Mouse (Mus musculus) liver, postnatal 0 days (tissue): ENCODE data around the gene Esm1. TPM values are rescaled to one million over a fixed set of nuclear protein-coding genes. Genes with fewer than 3 reads are reported as not detected.

Experiments
- ATAC-seq: fragments of 200-750 bp; cut with Nextera tagmentation; 2 replicates; pipeline ENCODE4 v1.8.0; 2017; ENCODE audit warnings: mild to moderate bottlenecking, moderate library complexity
- DNase-seq: peaks from one replicate; pipeline ENCODE4 v3.0.0-alpha.2; 2016
- H3K27ac ChIP-seq: fragments of 300-500 bp; sonication (generic); 2 replicates; pipeline ENCODE4 v1.5.1; 2014; ENCODE audit warnings: antibody characterized with exemption, moderate library complexity, mild to moderate bottlenecking, low read depth
- H3K27me3 ChIP-seq: fragments of 300-500 bp; sonication (generic); 2 replicates; pipeline ENCODE4 v1.6.1; 2014; ENCODE audit warnings: low read length, control low read depth, mixed read lengths; ENCODE audit not compliant: insufficient read depth
- H3K36me3 ChIP-seq: fragments of 300-500 bp; sonication (generic); replicated peaks from 2 replicates; pipeline ENCODE4 v1.6.1; 2014; ENCODE audit warnings: mild to moderate bottlenecking, control low read depth, low read length, moderate library complexity, mixed read lengths; ENCODE audit not compliant: insufficient read depth
- H3K4me1 ChIP-seq: fragments of 300-500 bp; sonication (generic); 2 replicates; pipeline ENCODE4 v1.6.1; 2014; ENCODE audit warnings: antibody characterized with exemption, mild to moderate bottlenecking, control low read depth; ENCODE audit not compliant: insufficient read depth
- H3K4me2 ChIP-seq: fragments of 300-500 bp; sonication (generic); 2 replicates; pipeline ENCODE4 v1.6.1; 2014; ENCODE audit warnings: low read depth, mild to moderate bottlenecking, low read length, moderate library complexity, mixed read lengths
- H3K4me3 ChIP-seq: fragments of 300-500 bp; sonication (generic); 2 replicates; pipeline ENCODE4 v1.5.1; 2014; ENCODE audit warnings: low read depth, low read length
- H3K9ac ChIP-seq: fragments of 300-500 bp; sonication (generic); replicated peaks from 2 replicates; pipeline ENCODE4 v1.6.1; 2014; ENCODE audit warnings: mild to moderate bottlenecking, moderate library complexity
- H3K9me3 ChIP-seq: fragments of 300-500 bp; sonication (generic); 2 replicates; pipeline ENCODE4 v1.6.1; 2016; ENCODE audit warnings: mild to moderate bottlenecking, control low read depth, low read length, mixed read lengths
- CTCF ChIP-seq: sonication (generic); IDR thresholded peaks from 2 replicates; pipeline ENCODE4 v1.5.1; 2016; ENCODE audit warnings: antibody characterized with exemption, low read depth
- EP300 ChIP-seq: IDR thresholded peaks from 2 replicates; pipeline ENCODE4 v1.6.1; 2016; ENCODE audit warnings: antibody characterized with exemption, low read depth, mild to moderate bottlenecking
- WGBS: fragments of 180-500 bp; shearing (Covaris S2); extraction: QIAGEN DNeasy Blood & Tissue Kit; methylation state at CpG from one replicate; pipeline ENCODE4 v1.1.7; 2014; ENCODE audit not compliant: insufficient replicate concordance; 5-methylcytosine and 5-hydroxymethylcytosine counted together
- polyA plus RNA-seq: library from polyadenylated mRNA; unstranded; fragments of >200 nt; fragmentation: Nextera tagmentation; extraction: Ambion mirVana; gene quantifications from 2 replicates; pipeline ENCODE4 v1.2.1, GENCODE M21; 2015

The Esm1 gene
- polyA plus RNA-seq, 1 experiment from 2014 or later = 1.2 TPM

DNA sequence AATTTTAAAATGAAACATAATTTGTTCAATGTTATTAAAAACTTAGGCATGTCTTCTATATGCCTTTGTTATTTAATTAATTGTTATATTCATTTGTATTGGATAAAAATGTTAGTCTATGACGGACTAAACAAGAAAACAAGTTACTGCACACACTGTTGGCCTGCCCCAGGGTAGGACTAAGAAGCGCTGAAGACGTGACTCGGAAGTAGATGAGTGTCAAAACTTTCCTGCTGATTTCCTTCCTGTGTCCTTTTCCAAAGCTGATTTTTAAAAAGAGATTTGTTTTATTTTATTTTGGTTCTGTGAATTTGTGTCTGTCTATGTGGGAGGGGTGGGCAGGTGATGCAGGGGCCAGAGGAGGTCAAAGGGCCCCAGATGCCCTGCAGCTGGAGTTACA, 25.7 kb upstream of the Esm1 start:
- Histone ChIP-seq H3K27ac (no peak overlapping the region), H3K36me3 (no peaks in the 10 kb centered on the region), H3K27me3 (no peaks in the 10 kb centered on the region), H3K9ac (no peak overlapping the region), H3K4me2 (no peak overlapping the region), H3K9me3 (no peaks in the 10 kb centered on the region), H3K4me1 (no peaks in the 10 kb centered on the region), H3K4me3 (no peak overlapping the region)
- WGBS = 83% methylated on average over 4 of the region's 4 CpGs
- DNase-seq (no peak), ATAC-seq (no peak)
- TF ChIP-seq CTCF (no peak), EP300 (no peak)

DNA sequence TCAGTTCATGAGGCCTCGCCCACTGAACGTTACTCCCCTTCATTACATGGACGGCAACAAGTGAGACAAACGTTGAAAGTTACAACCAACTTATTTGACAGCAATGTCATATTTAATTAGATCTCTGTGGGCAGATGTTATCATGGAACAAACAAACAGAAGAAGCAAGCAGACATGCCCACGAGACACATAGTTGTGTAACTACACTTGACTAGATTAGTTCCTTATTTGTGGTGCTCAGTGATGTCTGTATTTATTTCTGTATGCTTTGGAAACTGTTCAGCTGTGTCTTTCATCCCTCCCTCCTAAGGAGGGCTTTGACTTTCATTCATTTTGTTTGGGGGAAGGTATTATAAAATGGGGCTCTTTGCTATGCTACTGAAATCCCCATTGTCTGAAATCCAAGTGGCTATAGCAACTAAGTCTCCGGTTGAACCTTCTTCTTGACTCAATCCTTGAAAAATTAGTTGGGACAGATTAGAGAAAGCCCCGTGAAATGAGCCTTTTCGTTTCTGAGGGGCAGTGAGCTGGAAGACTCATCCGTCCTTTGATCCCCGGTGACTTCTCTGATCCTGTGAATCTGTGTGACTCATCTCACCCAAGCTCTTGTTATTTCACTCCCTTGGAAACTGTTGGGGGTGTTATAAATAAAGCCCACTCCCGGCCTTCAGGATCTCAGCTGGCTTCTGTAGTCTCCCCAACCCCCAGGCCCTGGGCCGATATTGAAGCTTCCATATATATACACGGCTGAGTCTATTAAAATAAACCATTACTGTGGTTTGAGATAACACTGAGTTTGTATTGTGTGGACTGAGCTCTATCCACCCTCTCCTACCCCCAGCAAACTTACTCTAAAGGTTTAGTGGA, 12.4 kb upstream of the Esm1 start:
- no peak for ATAC-seq
- no peaks in the 10 kb centered on the region for H3K9me3 ChIP-seq
- no peak overlapping the region for H3K9ac ChIP-seq
- no peaks in the 10 kb centered on the region for H3K4me1 ChIP-seq
- 67% methylated on average over 13 of the region's 13 CpGs for whole genome bisulfite sequencing
- no peak overlapping the region for H3K4me3 ChIP-seq
- TF ChIP-seq CTCF (no peak), EP300 (no peak)
- no peak overlapping the region for H3K27ac ChIP-seq
- no peaks in the 10 kb centered on the region for H3K36me3 ChIP-seq
- no peak overlapping the region for H3K4me2 ChIP-seq
- no peaks in the 10 kb centered on the region for H3K27me3 ChIP-seq
- DNase-seq = no peak

DNA sequence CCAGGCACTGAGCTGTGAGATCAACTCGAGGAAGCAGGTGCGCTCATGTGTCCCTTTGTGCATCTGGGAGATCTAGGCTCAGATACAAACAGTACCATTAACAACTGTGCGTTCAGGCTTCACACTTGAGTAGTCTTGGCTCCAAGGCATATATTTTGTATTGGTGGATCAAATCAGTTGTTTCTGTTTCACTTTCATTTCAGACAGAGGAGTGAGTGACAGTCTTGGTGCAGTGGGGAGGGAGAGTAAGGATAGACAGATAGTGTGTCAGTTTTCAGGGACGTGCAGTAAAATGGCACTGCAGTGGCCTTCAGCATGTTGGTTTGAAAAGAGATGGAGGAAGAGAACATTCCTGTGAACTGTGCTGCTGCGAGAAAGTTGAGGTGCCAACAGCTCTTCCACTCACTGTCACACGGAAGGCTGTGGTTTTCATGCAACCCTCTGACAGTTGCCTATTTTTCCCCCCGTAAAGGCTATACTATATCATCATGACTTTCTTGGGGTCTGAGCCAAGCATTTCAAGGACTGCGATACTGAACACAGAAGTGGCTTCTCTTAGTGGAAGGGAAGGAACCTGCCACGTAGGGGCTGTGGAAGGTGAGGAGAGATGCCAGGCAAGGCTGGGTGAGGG, 11.5 kb upstream of the Esm1 start:
- Histone ChIP-seq H3K4me2 (peak overlapping the region; percentile 35), H3K27me3 (no peaks in the 10 kb centered on the region), H3K9ac (no peak overlapping the region), H3K4me3 (no peak overlapping the region), H3K27ac (no peak overlapping the region), H3K36me3 (no peaks in the 10 kb centered on the region), H3K9me3 (no peaks in the 10 kb centered on the region), H3K4me1 (no peaks in the 10 kb centered on the region)
- DNase-seq (no peak), ATAC-seq (no peak)
- TF ChIP-seq EP300 (no peak), CTCF (no peak)
- 44% methylated on average over 9 of the region's 9 CpGs for WGBS

- WGBS = 63% methylated on average over 3 of the region's 3 CpGs
- Histone ChIP-seq H3K27me3 (no peaks in the 10 kb centered on the region), H3K9ac (no peak overlapping the region), H3K4me2 (no peak overlapping the region), H3K9me3 (no peaks in the 10 kb centered on the region), H3K4me3 (no peak overlapping the region), H3K4me1 (no peaks in the 10 kb centered on the region), H3K36me3 (no peaks in the 10 kb centered on the region), H3K27ac (no peak overlapping the region)
- no peak for TF ChIP-seq EP300
- TF ChIP-seq CTCF = no peak
- DNase-seq (no peak), ATAC-seq (no peak)
Observed at GRCm38 (mm10) chr13:113199331-113199730, 10.1 kb upstream of the Esm1 start.

- no peak for ATAC-seq
- DNase-seq = no peak
- H3K4me1 ChIP-seq = no peaks in the 10 kb centered on the region
- WGBS = 64% methylated on average over 8 of the region's 8 CpGs
- no peak overlapping the region for H3K4me2 ChIP-seq
- no peak overlapping the region for H3K27ac ChIP-seq
- no peak overlapping the region for H3K4me3 ChIP-seq
- no peak overlapping the region for H3K9ac ChIP-seq
- no peaks in the 10 kb centered on the region for H3K36me3 ChIP-seq
- H3K27me3 ChIP-seq = no peaks in the 10 kb centered on the region
- TF ChIP-seq CTCF (no peak), EP300 (no peak)
- no peaks in the 10 kb centered on the region for H3K9me3 ChIP-seq
Observed at GRCm38 (mm10) chr13:113200726-113201125, 8.7 kb upstream of the Esm1 start.

DNA sequence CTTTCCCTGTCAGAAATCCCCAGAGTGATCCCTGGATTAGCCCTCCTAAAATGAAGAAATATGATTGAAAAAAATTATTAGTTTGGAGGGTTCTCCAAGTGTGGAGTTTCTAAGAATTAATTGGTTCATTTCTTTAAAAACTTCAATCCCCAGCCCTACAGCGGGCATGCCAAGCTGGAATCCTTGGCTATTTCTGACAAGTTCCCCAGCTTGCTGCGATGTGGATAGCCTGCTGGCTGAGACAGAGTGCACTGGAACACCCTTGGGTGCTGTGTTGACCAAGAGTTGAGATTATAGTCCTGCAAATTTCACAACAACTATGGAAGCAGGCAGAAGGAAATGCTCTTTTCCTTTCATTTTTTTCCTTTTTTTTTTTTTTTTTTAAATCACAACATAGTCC, 7.8 kb upstream of the Esm1 start:
- TF ChIP-seq CTCF = no peak
- no peak for TF ChIP-seq EP300
- no peak for ATAC-seq

More for the DNA sequence above, 7.8 kb upstream of the Esm1 start:
- Histone ChIP-seq H3K4me2 (no peak overlapping the region), H3K27me3 (no peaks in the 10 kb centered on the region), H3K36me3 (no peaks in the 10 kb centered on the region), H3K27ac (no peak overlapping the region), H3K9ac (no peak overlapping the region), H3K4me1 (no peaks in the 10 kb centered on the region), H3K9me3 (no peaks in the 10 kb centered on the region), H3K4me3 (no peak overlapping the region)
- DNase-seq = no peak
- 79% methylated on average over 2 of the region's 2 CpGs for WGBS
